Comparison of ENCODE assay signal across 14 mouse cellular contexts in genomic region chr7:113505516-113506045, GRCm38 (mm10).
"Had no signal": no experiment of that assay in that cellular context is flagged by ENCODE, and none has a peak within 500 bp of the region (broad histone marks: within the 10 kb centered on the region; RNA-seq: fewer than 3 reads in every experiment).

No protein-coding gene starts in this region.

- H3K4me2 ChIP-seq: limb, embryonic 15.5 days; liver, embryonic 13.5 days; midbrain, embryonic 12.5 days; neural tube, embryonic 13.5 days; stomach, embryonic 15.5 days had no signal

- H3K36me3 ChIP-seq: limb, embryonic 15.5 days; liver, embryonic 13.5 days; midbrain, embryonic 12.5 days; neural tube, embryonic 13.5 days; stomach, embryonic 15.5 days had no signal

- ATAC-seq: midbrain, embryonic 16.5 days had no signal

- H3K4me3 ChIP-seq: limb, embryonic 15.5 days; liver, embryonic 13.5 days; midbrain, embryonic 12.5 days; neural tube, embryonic 13.5 days; stomach, embryonic 15.5 days had no signal

- DNase-seq: kidney, adult 8-10 months; kidney, postnatal 25 days; layer of hippocampus, adult 9-11 months; layer of hippocampus, postnatal 36 days; liver, embryonic 13.5 days; lung, adult 18-20 months; right cerebral cortex, postnatal 25 days; thymus, adult 2 months; thymus, postnatal 25 days had no signal

- H3K9me3 ChIP-seq: limb, embryonic 15.5 days; liver, embryonic 13.5 days; midbrain, embryonic 12.5 days; neural tube, embryonic 13.5 days; stomach, embryonic 15.5 days had no signal

- H3K27me3 ChIP-seq: limb, embryonic 15.5 days; midbrain, embryonic 12.5 days; neural tube, embryonic 13.5 days; stomach, embryonic 15.5 days had no signal

- H3K27ac ChIP-seq: limb, embryonic 15.5 days; liver, embryonic 13.5 days; midbrain, embryonic 12.5 days; neural tube, embryonic 13.5 days; stomach, embryonic 15.5 days had no signal

- H3K9ac ChIP-seq: limb, embryonic 15.5 days; liver, embryonic 13.5 days; midbrain, embryonic 12.5 days; neural tube, embryonic 13.5 days; stomach, embryonic 15.5 days had no signal

- H3K4me1 ChIP-seq: limb, embryonic 15.5 days; liver, embryonic 13.5 days; midbrain, embryonic 12.5 days; neural tube, embryonic 13.5 days; stomach, embryonic 15.5 days had no signal
